Mouse (Mus musculus): Measurements from ENCODE around the gene Pcdh7.

GRCm38 (mm10) chr5:57866097-57866496, 148.3 kb downstream of the Pcdh7 start:
- TF ChIP-seq CTCF (IDR thresholded peaks at IDR 0.05; ENCODE audit: low read depth, low read length) (no peak), POLR2A (IDR thresholded peaks at IDR 0.05; ENCODE audit: extremely low read depth, insufficient read depth, low read length) (no peak)

Data from liver, adult 2 months (tissue).